Mouse (Mus musculus) cortical plate, adult 2 months (tissue): ENCODE results near the gene Ak8. TPM values are rescaled to one million over a fixed set of nuclear protein-coding genes. Genes with fewer than 3 reads are reported as not detected.

Source experiments
- H3K27ac ChIP-seq: fragments of 200-500 bp; 2 replicates; pipeline ENCODE4 v1.5.1; 2012; ENCODE audit warnings: low read length, control low read depth, inconsistent platforms; ENCODE audit not compliant: insufficient read depth
- H3K4me1 ChIP-seq: fragments of 200-500 bp; 2 replicates; pipeline ENCODE4 v1.6.1; 2011; ENCODE audit warnings: low read length; ENCODE audit not compliant: control insufficient read depth, insufficient read depth
- H3K4me3 ChIP-seq: fragments of 200-500 bp; 2 replicates; pipeline ENCODE4 v1.5.1; 2011; ENCODE audit warnings: mild to moderate bottlenecking, low read length, control low read depth; ENCODE audit not compliant: insufficient read depth
- CTCF ChIP-seq: fragments of 200-500 bp; IDR thresholded peaks from 2 replicates; pipeline ENCODE4 v1.5.1; 2011; ENCODE audit warnings: mild to moderate bottlenecking, control low read depth, low read length; ENCODE audit not compliant: insufficient read depth; ENCODE audit errors: extremely low read depth
- POLR2A ChIP-seq: fragments of 200-500 bp; IDR thresholded peaks from 2 replicates; pipeline ENCODE4 v1.6.1; 2011; ENCODE audit warnings: mild to moderate bottlenecking, low read length, control low read depth; ENCODE audit not compliant: insufficient read depth; ENCODE audit errors: extremely low read depth
- polyA plus RNA-seq: library from polyadenylated mRNA; depleted of rRNA; stranded (reverse); fragments of >200 nt; gene quantifications from 2 replicates; pipeline ENCODE4 v1.2.3, GENCODE M21; 2012

The Ak8 gene
- polyA plus RNA-seq, 1 experiment = 2.2 TPM

DNA sequence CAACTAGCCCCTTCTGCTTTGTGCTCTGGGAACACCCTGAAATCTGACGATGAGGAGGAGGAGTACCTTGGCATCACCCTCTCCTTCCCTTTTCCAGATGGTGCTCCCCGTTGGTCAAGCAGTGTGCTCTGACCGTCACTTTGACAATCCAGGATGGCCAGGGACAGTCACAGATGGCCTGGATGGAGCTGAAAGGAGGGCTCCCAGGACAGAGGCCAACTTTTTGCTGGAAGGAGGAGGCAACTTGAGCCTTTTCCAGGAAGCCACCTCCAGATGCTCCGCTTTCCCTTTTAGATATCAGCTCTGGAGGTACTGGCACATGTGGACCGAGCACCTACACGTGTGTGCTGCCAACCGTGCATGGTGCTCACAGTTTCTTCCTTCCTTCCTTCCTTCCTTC, 103.4 kb downstream of the Ak8 start:
- no peak overlapping the region for H3K27ac ChIP-seq
- no peak overlapping the region for H3K4me3 ChIP-seq
- TF ChIP-seq POLR2A (no peak), CTCF (no peak)
- H3K4me1 ChIP-seq = no peaks in the 10 kb centered on the region

DNA sequence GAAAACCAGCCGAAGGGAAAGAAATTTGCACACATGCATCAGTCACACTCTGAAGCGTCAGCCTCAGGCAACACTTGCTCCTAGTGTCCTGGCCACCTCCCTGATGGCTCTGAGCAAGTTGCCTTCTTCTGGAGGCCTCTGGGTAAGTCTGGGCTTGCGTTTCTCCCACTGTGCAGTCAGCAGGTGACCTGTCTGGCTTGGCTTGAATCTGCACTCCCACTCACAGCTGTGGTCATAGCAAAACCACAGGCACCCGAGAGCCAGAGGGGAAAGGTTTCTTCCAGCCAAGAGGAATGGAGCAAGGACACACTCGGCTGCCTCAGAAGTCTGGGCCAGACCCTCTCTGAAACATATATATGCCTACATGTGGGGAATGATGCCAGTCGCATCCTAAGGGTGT, 108.9 kb downstream of the Ak8 start:
- Histone ChIP-seq H3K4me1 (no peaks in the 10 kb centered on the region), H3K27ac (no peak overlapping the region), H3K4me3 (no peak overlapping the region)
- TF ChIP-seq CTCF (no peak), POLR2A (no peak)

DNA sequence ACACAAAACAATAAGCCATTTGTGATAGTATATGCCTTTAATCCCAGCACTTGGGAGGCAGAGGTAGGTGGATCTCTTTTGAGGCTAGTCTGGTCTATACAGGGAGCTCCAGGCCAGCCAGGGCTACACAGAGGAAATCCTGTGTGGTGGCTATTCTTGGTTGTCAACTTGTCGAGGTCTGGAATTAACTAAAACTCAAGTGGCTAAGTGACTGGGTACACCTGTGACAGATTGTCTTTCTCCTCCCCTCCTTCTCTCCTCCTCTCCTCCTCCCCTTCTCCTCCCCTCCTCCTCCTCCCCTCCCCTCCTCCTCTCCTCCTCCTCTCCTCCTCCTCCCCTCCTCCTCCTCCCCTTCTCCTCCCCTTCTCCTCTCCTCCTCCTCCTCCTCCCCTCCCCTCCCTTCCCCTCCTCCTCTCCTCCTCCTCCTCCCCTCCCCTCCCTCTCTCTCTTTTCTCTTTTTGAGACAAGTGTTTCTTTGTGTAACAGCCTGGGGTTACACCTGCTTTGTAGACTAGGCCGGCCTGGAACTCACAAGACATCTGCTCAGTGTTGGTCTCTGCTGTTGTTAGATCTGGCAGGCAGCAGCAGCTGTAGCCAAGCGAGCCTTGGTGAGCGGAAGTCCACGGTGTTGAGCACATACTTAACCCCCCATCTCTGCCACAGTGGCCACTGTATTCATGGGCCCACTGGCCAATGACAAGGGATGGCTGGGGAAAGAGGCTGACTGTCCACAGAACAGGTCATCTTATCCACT, 110.5 kb downstream of the Ak8 start:
- no peak overlapping the region for H3K27ac ChIP-seq
- no peak overlapping the region for H3K4me3 ChIP-seq
- H3K4me1 ChIP-seq = no peaks in the 10 kb centered on the region
- no peak for TF ChIP-seq POLR2A
- TF ChIP-seq CTCF = no peak

DNA sequence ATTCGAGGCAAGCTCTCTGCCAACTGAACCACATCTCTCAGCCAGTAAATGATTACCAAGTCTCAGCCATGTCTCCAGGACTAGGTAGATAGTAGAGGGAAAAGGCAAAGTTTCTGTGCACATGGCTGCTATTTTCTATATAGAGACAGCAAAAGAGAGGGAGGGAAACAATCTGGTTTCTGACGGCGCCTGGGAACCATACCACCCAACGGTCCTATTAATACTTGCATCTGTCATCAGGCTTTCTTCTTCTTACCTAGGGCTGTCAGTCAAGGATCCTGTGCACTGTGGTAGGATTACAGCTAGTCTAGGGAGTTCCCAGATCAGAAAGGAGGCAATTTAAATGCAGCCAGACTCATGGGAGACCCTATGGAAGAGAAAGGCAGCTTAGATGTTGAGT, 118.9 kb downstream of the Ak8 start:
- Histone ChIP-seq H3K4me1 (no peaks in the 10 kb centered on the region), H3K4me3 (no peak overlapping the region), H3K27ac (no peak overlapping the region)
- TF ChIP-seq CTCF (no peak), POLR2A (no peak)

DNA sequence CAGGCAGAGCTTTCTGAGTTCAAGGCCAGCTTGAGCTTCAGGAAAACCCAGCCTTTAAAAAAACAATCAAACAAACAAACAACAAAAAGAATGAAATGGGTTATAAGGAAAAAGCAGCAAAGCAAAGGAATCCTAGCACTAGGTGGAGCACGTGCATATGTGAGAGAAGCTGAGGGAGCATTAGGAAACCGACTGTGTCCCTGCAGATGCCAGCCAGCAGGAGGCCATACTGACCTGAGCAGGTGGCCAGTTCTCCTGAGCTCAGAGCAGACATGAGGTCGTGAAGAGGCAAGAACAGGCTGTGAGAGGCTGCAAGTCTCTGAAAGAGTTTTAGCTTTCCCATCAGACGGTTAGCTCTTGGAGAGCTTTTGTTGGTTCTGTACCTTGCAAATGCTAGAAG, 129.3 kb downstream of the Ak8 start:
- Histone ChIP-seq H3K27ac (no peak overlapping the region), H3K4me3 (no peak overlapping the region), H3K4me1 (no peaks in the 10 kb centered on the region)
- 0 out of 2 replicates have a peak, but pooled peaks have one; percentile 4 for TF ChIP-seq CTCF
- TF ChIP-seq POLR2A = no peak

DNA sequence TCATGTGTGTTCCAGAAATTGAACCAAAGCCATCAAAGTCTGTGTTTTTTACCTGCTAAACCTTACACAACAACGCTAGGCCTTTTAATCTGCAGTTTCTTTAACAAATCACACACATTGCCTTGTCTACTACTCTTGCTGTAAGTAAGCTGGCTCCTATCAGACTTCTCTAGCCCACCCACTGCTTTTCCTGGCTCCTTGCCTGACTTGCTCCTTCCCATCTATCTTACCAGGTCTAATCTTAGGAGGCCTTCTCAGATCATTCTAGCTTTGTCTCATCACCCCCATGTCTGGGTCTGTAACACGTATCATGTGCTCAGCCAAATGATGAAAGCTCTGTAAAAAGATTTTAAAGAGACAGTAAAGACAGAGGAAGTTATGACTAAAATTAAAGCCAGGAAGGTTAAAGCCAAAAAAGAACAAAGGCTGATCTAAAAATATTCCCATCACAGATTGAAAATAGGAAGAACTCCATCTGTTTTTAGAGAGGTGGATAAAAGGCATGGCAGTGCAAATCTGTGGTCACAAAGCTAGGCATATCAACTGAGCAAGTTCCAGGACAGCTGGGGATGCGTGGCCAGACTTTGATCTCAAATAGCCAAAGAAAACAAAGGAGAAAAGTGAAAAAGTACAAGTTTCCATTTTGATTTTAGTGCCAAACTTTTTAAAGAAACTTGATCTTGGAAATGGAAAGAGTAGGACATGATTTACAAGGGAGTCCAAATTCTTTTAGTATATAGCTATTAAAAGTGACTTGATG, 136.4 kb downstream of the Ak8 start:
- no peak overlapping the region for H3K27ac ChIP-seq
- H3K4me1 ChIP-seq = peaks cover 5% of the 10 kb centered on the region; the same call in 1 of the 2 replicates
- TF ChIP-seq POLR2A = no peak
- no peak for TF ChIP-seq CTCF
- no peak overlapping the region for H3K4me3 ChIP-seq

DNA sequence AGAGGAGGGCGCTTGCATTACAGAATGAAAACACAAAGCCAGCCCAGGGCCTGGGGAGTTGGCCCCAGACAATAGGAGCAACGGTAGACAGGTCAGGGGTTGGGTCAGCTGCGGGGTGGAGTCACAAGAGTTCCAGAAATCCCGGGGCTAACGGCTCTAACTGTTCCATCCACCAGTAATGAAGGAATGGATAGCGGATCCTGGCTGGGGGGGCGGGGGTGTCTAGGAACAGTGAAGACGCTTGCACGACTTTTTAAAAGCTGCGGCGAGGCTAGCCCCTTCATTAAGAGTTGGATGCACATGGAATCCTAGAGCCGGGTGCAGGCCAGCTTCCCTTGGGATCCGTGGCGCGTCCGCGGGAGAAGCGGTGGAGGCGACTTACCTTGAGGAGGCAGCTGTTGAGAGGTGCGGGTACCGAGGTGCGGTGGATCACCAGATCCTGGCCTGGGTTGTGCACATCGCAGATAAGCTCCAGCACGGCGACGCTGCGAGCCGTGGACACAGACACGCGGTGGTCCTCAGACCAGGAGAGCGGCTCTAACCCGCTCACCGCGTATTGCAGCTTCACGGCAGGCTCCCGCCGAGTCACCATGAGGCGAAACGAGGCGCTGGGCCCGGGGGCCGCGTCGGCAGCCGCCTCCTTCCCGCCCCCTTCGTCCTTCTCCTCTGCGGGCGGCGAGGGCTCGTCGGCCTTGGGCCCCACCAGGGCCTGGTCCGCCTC, 139.7 kb downstream of the Ak8 start:
- peak overlapping the region; percentile 72; the same call in 1 of the 2 replicates for H3K27ac ChIP-seq
- TF ChIP-seq POLR2A (no peak), CTCF (no peak)
- H3K4me3 ChIP-seq = peak overlapping the region; percentile 94
- peaks cover 5% of the 10 kb centered on the region; the same call in 1 of the 2 replicates for H3K4me1 ChIP-seq

DNA sequence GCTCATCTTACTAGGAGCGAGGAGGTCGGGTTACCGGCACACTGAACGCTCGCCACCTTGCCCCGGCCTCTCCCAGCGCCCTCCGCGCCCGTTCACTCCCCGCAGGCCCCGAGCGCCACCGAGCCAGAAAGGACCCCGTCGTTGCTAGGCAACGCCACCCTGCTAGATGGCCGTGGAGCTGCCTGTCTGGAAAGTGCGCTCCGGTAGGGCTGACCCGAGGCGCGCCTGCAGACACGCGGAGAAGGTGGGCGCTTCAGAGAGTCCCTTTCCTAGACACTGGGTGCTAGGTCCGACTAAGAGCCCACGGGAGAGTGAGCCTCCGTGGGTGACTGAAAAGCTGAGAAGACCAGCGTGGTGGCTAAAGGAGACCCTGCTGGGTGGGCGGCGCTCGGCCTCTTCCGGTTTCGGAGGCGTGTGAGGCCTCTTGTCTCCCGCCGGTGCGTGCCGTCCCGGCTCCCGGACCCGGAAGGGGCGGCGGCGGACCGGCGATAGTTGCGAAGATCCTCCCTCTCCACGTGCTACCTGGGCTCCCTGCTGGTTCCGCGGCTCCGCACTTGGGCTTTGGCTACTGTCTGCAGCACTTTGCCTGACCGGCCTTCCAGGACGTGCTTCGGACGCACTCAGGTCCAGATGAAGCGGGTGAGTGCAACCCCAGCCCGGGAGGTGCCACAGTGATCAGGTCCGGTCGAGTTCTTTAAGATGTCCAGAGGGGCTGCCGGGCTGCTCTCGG, 140.4 kb downstream of the Ak8 start, which contains the start of the genes Gtf3c4 and Ddx31:
Gtf3c4 (minus strand) TSS at position 139 of the 730 bp plus-strand sequence.
Ddx31 (plus strand) TSS at position 185 of the 730 bp plus-strand sequence.
- TF ChIP-seq CTCF = no peak
- TF ChIP-seq POLR2A = peak; percentile 44; the same call in 1 of the 2 replicates
- peak within 1 kb of the TSS; percentile 94 for H3K4me3 ChIP-seq
- peak within 1 kb of the TSS; percentile 86 for H3K27ac ChIP-seq
- peaks cover 5% of the 10 kb centered on the region; the same call in 1 of the 2 replicates for H3K4me1 ChIP-seq
